Mouse (Mus musculus) left cerebral cortex, adult 2 months (tissue): ENCODE results near the gene Padi2. TPM values are rescaled to one million over a fixed set of nuclear protein-coding genes. Genes with fewer than 3 reads are reported as not detected.

ENCODE experiments used
- DNase-seq, 2 experiments: peaks; one replicate each; pipeline ENCODE4 v3.0.0; 2021 to 2022; ENCODE audit warnings: low spot score in 2 of 2, mixed read lengths in 1 of 2; ENCODE audit errors: extremely low spot score in 1 of 2
- H3K27ac ChIP-seq: fragments of 200-600 bp; 2 replicates; pipeline ENCODE4 v1.8.1; 2022
- H3K4me3 ChIP-seq: fragments of 200-600 bp; 2 replicates; pipeline ENCODE4 v1.8.1; 2022
- CTCF ChIP-seq: fragments of 200-600 bp; IDR thresholded peaks from 2 replicates; pipeline ENCODE4 v1.8.1; 2022; ENCODE audit warnings: antibody characterized with exemption, mild to moderate bottlenecking, moderate library complexity
- intact Hi-C: fragments of 180-260 bp; cut with DNase I; formaldehyde crosslinking; loops from one replicate; pipeline ENCODE4 v1.15.1; 2025
- total RNA-seq, 2 experiments: library from RNA; stranded (reverse); gene quantifications; 2 replicates each; pipeline ENCODE4 v1.2.3; 2021

Padi2 gene
- total RNA-seq, 2 experiments from 2014 or later, result 10.2 to 11.6 TPM

DNA sequence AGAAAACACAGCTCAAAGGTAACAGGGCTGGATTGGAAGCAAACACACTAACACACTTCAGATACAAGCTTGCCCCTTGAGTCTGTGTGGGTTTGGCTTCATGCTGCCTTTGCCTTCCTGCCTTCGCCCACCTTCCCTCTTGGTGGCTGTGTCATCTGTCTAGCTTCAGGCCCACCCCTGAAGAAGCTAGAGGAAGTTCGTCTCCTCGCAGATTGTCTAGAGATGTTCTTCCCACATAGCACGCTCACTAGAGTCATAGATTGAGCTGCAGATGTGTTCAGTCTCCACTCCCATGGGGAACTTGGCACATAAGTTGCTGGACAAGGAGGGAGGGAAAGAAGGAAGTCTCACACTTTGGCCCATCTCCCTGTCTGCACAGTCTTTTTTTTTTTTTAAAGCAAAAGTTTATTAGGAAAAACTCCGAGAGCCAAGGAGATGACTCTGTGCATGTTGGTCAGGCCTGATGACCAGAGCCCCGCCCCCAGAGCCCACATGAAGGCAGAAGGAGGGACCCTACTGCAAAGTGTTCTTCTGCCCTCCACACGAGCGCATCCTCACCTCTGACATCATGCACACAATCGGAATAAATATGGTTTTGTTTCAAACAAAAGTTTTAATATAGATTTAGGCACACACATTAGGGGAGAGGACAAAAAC is 57.9 kb downstream of the Padi2 start:
- intact Hi-C loops, result loop anchor here (1.0 to 5.0 kb wide), 2 partner anchors 67 to 252 kb away; no protein-coding TSS in a partner anchor
- no peak overlapping the region for H3K4me3 ChIP-seq
- no peak for DNase-seq
- no peak for TF ChIP-seq CTCF
- peak overlapping the region; percentile 28; the same call in 1 of the 2 replicates for H3K27ac ChIP-seq

DNA sequence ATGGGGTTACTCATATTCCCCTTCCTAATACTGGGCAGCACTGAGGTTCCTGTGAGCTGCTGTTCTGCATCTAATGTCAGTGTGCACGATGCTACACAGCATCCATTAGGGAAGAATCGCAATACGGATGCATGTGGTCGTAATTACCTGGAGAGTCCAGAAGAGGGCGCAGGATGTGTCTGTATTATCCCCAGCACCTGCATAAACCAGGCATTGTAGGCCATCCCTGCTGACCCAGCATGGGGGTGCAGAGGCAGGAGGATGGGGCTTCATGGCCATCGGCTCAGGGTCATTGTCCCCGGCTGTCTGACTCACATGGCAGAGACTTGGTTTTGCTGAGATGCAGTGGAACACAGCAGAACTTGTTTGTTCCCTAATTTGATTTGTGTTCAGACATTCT is 58.5 kb downstream of the Padi2 start:
- intact Hi-C loops, result loop anchor here (1.0 to 5.0 kb wide), 2 partner anchors 67 to 252 kb away; no protein-coding TSS in a partner anchor
- peak overlapping the region; percentile 29; the same call in 1 of the 2 replicates for H3K27ac ChIP-seq
- 0 out of 2 replicates have a peak overlapping the region, but pooled peaks have one; percentile 13 for H3K4me3 ChIP-seq
- peak; percentile 88 for TF ChIP-seq CTCF
- peak; percentile 73 to 74 for DNase-seq

DNA sequence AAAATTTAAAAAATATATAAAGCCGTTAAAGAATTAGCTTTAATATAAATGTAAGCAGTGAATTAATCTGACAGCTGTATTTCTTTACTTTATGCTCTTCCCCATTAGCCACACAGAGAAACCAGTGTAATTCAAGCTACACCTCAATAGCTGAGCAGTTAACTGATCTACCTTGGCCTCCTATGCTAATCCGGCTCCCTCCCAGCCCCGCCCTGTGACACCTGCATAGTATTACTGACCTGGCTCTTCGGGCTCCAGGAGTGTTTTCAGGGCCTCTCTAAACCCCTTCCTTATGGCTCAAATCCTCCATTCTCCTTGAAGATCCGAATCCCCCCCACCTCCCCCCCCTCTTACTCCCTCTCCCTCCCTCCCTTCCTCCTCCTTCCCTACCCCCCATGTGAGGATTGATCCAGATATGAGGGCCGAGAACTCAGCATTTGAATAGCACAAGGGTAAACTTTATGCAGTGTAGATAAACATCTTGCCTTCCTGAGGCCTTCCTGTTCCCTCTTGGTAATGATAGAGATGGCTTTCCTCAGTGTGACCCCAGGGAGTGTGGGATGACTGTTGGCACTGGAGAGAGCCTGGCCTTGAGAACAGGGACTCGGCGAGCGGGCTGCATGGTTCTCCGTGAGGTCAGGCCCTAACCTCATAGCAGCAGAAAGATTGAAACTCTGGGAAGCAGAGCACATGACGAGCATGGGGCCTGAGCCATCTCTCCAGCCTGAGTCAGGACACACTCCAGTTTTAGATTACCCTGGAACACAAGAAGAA is 61.4 kb downstream of the Padi2 start:
- no peak for DNase-seq
- intact Hi-C loops, result no loop called here
- H3K27ac ChIP-seq, result no peak overlapping the region
- H3K4me3 ChIP-seq, result no peak overlapping the region
- TF ChIP-seq CTCF, result no peak

DNA sequence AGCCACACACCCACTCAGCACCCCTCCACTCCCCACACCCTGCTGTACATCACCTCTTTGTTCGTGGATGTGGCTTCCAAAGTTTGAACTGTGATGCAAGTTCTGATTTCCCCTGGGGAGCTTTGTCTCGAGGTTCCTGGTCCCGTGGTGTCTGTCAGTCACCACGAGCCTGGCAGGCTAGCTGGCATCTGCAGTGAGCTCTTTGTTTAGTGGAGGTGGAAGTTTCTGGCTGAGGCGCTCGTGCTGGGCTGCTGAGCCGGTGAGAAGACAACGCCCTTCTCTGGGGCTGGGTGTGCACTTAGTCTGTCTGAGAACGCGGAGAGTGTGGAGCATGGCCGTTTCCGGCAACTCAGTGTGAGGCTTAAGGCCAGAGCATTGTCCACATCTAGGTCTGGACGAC is 65.5 kb downstream of the Padi2 start:
- intact Hi-C loops, result no loop called here
- DNase-seq, result no peak
- Histone ChIP-seq H3K27ac (no peak overlapping the region), H3K4me3 (no peak overlapping the region)
- TF ChIP-seq CTCF, result no peak

DNA sequence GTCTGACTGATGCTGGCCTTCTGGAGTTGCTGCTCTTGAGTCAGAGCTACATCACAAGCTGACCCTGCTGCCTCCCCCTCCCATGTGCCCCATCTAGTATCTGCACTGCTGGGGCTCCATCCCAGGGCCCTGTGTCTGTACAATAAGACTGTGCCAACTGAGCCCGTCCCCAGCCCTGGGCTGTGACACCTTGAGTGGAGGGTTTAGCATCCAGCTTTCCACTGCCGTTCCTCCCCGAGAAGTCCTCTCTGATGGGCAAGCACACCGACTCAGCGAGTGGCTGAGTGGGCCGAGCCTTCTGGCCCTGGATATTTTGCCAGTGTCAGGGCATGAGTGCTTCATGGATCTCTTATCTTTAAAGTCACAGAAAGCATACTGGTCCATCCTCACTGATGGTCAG is 68.3 kb downstream of the Padi2 start:
- intact Hi-C loops, result no loop called here
- H3K27ac ChIP-seq, result no peak overlapping the region
- DNase-seq, result no peak
- TF ChIP-seq CTCF, result no peak
- no peak overlapping the region for H3K4me3 ChIP-seq

DNA sequence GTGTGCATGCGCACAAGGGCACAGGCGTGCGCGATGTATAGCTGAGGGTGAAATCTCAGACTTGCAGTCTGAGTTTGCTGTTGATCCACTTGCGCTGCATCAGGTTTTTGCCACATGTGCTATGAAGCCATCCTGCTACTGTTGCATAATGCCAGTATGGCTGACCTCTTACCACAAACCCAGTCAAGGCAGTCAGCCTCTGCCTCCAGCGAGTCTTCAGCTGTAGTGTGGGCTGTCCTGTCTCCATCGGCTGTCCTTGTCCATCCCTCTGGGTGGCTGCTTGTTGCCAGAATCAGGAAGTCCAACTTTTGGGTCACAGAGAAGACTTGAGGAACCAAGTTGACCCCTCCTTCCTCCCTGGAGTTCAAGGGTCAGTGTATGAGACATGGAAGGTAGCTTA is 69.2 kb downstream of the Padi2 start:
- TF ChIP-seq CTCF, result no peak
- Histone ChIP-seq H3K27ac (no peak overlapping the region), H3K4me3 (no peak overlapping the region)
- intact Hi-C loops, result no loop called here
- no peak for DNase-seq

DNA sequence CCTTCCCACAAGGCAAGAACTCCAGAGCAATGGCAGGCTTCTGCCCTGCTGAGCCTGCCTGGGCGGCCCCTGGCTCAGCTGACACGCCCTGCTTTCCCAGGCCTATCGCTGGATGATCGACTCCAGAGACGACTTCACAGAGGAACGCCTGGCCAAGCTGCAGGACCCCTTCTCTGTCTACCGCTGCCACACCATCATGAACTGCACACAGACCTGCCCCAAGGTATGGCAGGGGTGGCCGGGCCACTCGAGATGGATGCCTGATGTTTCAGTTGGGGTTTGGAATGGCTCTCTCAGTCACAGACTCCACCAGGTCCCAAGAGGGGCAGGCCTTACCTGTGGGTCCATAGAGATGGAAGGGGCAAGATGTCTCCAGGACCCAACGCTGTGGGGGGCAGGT is 71.1 kb downstream of the Padi2 start:
- DNase-seq, result no peak
- TF ChIP-seq CTCF, result no peak
- intact Hi-C loops, result no loop called here
- no peak overlapping the region for H3K27ac ChIP-seq
- no peak overlapping the region for H3K4me3 ChIP-seq

DNA sequence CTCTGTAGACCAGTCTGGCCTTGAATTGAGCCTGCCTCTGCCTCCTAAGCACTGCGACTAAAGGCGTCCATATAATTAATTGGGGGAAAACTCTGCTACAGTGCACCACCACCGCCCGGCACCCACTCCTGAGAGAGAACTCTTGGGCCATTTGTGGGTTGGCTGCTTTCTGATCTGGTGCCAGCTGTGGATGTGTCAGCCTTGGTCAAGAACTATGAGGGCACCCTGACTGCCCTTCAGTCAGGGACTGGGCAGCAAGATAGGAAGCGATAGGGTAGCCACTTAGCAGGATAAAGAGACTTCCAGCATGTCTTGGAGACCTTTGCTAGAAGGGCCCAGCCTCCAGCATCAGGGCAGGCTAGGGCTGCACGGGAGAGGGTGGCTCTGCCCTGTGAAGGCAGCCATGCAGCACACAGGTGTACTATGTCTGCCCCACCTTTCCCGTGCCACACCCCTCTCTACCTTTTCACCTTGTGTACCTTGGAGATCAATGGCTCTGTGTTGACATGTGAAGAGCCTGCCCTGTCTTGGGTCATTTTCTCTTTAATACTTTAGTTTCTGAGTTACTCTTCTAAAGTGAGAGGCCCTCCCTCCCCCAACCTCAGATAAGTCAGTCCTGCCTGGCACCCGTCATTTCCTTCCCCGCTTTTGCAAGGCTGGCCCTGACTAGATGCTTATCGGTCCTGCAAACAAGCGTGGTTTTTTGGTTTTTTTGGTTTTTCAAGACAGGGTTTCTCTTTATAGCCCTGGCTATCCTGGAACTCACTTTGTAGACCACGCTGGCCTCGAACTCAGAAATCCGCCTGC is 71.9 kb downstream of the Padi2 start:
- TF ChIP-seq CTCF, result no peak
- intact Hi-C loops, result no loop called here
- no peak overlapping the region for H3K27ac ChIP-seq
- no peak for DNase-seq
- no peak overlapping the region for H3K4me3 ChIP-seq

DNA sequence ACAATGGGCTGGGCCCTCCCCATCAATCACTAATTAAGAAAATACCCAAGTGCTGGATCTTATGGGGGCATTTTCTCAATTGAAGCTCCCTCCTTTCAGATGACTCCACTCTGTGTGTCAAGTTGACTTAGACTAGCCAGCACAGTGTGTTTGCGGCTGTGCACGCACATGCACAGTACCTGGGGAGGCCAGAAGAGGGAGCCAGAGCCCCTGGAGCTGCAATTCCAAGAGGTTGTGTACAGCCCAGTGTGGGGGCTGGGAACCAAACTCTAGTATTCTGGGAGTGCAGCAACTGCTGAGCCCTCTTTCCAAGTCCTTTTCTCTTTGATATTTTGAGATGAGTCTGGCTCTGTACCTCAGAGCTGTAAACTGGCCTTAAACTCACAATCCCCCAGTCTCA is 75.5 kb downstream of the Padi2 start:
- H3K4me3 ChIP-seq, result no peak overlapping the region
- DNase-seq, result no peak
- TF ChIP-seq CTCF, result peak; percentile 51
- no peak overlapping the region for H3K27ac ChIP-seq
- intact Hi-C loops, result no loop called here

DNA sequence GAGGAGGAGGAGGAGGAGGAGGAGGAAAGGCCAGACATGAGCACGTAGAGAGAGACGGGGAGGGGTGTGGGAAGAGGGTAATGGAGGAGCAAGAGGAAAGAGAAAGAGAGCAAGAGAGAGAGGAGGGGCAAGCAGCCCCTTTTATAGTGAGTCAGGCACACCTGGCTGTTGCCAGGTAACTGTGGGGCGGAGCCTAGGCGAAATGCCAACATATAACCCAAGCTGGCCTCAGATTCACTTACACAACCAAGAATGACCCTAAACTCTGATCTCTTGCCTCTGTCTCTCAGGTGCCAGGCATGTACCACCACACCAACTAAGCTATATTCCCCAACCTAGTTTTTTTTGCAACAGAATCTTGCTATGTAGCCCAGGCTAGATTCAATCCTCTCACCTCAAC is 76.7 kb downstream of the Padi2 start:
- H3K27ac ChIP-seq, result no peak overlapping the region
- intact Hi-C loops, result no loop called here
- no peak for TF ChIP-seq CTCF
- no peak for DNase-seq
- H3K4me3 ChIP-seq, result no peak overlapping the region

DNA sequence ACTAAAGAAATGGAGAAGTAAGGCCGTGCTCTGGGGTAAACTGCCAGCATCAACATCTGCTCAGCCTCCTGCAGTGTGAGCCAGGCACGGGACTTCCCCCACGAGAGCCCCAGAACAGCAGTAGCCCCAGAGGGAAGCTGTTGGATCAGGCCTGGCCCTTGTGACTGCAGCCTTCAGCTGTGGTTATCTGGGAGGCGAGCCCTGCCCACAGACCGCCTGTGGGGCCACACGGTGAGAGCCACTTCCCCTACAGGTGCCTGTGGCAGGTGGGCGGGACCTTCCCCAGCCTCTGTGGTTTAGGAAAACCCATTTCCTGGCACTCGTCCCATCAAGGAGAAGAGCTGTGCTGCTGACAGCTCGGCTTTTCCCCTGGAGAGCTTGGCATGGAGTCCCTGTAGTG is 77.3 kb downstream of the Padi2 start:
- H3K4me3 ChIP-seq, result no peak overlapping the region
- TF ChIP-seq CTCF, result no peak
- DNase-seq, result peak in 1 of 2 experiments; percentile 41
- peak overlapping the region; percentile 41; the same call in 1 of the 2 replicates for H3K27ac ChIP-seq
- intact Hi-C loops, result no loop called here

DNA sequence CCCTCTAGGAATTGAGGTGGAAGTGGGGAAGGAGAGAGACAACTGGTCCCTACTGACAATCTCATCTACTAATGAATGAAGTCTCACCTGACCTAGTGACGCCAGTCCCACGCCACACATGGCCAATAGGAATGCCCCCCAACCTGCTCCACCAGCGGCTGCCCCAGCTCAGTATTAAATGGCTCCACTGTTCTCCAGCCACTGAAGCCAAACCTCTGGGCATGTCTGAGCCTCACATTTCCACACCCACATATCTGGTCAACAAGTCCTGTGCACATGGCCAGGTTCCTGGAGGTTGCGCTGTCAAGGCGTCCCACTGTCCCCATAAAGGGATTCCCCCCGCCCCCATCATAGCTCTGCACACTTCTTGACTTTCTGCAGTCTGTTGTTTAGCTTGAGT is 78.4 kb downstream of the Padi2 start:
- intact Hi-C loops, result no loop called here
- no peak for TF ChIP-seq CTCF
- Histone ChIP-seq H3K4me3 (no peak overlapping the region), H3K27ac (no peak overlapping the region)
- no peak for DNase-seq
